8 mouse cellular contexts compared by ENCODE assay signal in genomic region chr11:3575238-3575637, GRCm38 (mm10). TPM values are rescaled to one million over a fixed set of nuclear protein-coding genes. Genes with fewer than 3 reads are reported as not detected.
DNase-seq lines count a peak whose midpoint lies in the region; ATAC-seq and TF ChIP-seq lines count a peak whose summit lies in the region.

No protein-coding gene starts in this region.

- WGBS in lung, embryonic 14.5 days, result 28% methylated on average over 3 of the region's 3 CpGs

- H3K36me3 ChIP-seq in lung, embryonic 14.5 days (ENCODE audit: insufficient read depth), result no peaks in the 10 kb centered on the region

- no peaks in the 10 kb centered on the region for H3K27me3 ChIP-seq in lung, embryonic 14.5 days (ENCODE audit: insufficient read depth, low read length)

- DNase-seq in adrenal gland, adult 2 months, result peak; percentile 79
- peak; percentile 44 for DNase-seq in adrenal gland, postnatal 25 days
- peak; percentile 38 to 48 for DNase-seq in heart, postnatal 36 days
- DNase-seq in lung, embryonic 14.5 days, result peak; percentile 75
- no peak for DNase-seq in left cerebral cortex, adult 8-10 months (ENCODE audit: low spot score in 2 of 2)
- no peak for DNase-seq in cerebellum, adult 8-10 months
- no peak for DNase-seq in spleen, postnatal 4 days (ENCODE audit: low spot score in 2 of 2)
- DNase-seq in frontal cortex, postnatal 25 days (ENCODE audit: low spot score in 2 of 2), result no peak

- no peaks in the 10 kb centered on the region for H3K9me3 ChIP-seq in lung, embryonic 14.5 days (ENCODE audit: low read depth, low read length)

- ATAC-seq in lung, embryonic 14.5 days (ENCODE audit: insufficient read depth), result peak; percentile 52

- H3K9ac ChIP-seq in lung, embryonic 14.5 days, result no peak overlapping the region

- peak overlapping the region; percentile 79 for H3K27ac ChIP-seq in lung, embryonic 14.5 days (ENCODE audit: low read depth)

- TF ChIP-seq CTCF in lung, embryonic 14.5 days (IDR thresholded peaks at IDR 0.05; ENCODE audit: low read depth), result no peak

- H3K4me2 ChIP-seq in lung, embryonic 14.5 days, result no peak overlapping the region

- no peak overlapping the region for H3K4me3 ChIP-seq in lung, embryonic 14.5 days (ENCODE audit: low read depth, low read length)

- H3K4me1 ChIP-seq in lung, embryonic 14.5 days (ENCODE audit: insufficient read depth), result peaks cover 24% of the 10 kb centered on the region

- intact Hi-C loops in heart, postnatal 36 days (cut with DNase I), result loop anchor here (2.0 kb wide), 1 partner anchor 26 kb away; no protein-coding TSS in a partner anchor

RNA-seq across cellular contexts. Expression of gene Smtn, which starts 34.8 kb away (rescaled TPM):
- 10 to 100 TPM; 45.1 to 59.8 TPM for total RNA-seq in adrenal gland, adult 2 months (2021)
- polyA plus RNA-seq in adrenal gland, adult 2 months (2012; rRNA removed), result 33.2 and 36.2 TPM in 2 replicates
- total RNA-seq in adrenal gland, postnatal 25 days (2021), result 59.6 and 67.6 TPM in 2 replicates
- 100 to 1,000 TPM; 146 to 153 TPM for total RNA-seq in heart, postnatal 36 days (2021)
- 103 and 108 TPM in 2 replicates for polyA plus RNA-seq in lung, embryonic 14.5 days (2014; fragmentation: Nextera tagmentation; extraction: Ambion mirVana)
- 10 to 100 TPM in 1 of 4 experiments, 1 to 10 TPM in 3; 5.2 to 11.0 (median 7.2) TPM for total RNA-seq in left cerebral cortex, adult 8-10 months (2022)

Comparison
In these comparisons a context has a peak if more than half of its experiments do, and no peak if none do; other contexts are left out.
1. DNase-seq: peak in adrenal gland, adult 2 months (single experiment), adrenal gland, postnatal 25 days (single experiment), heart, postnatal 36 days (2 of 2) and lung, embryonic 14.5 days (single experiment); none in left cerebral cortex, adult 8-10 months (0 of 2), cerebellum, adult 8-10 months (single experiment), spleen, postnatal 4 days (0 of 2) and frontal cortex, postnatal 25 days (0 of 2).